Mouse (Mus musculus) megakaryocyte, embryonic 14.5 days (primary cell): ENCODE data around the gene Arhgap35.

Experiments used
- FLI1 ChIP-seq: IDR thresholded peaks from 2 replicates; pipeline ENCODE4 v1.6.1; 2012; ENCODE audit warnings: low read length, inconsistent platforms, mixed read lengths
- GATA1 ChIP-seq: IDR thresholded peaks from 3 replicates; pipeline ENCODE4 v1.6.1; 2012; ENCODE audit warnings: mixed read lengths, low read length, inconsistent platforms, borderline replicate concordance

- no peak for TF ChIP-seq GATA1
- TF ChIP-seq FLI1: no peak
Observed at GRCm38 (mm10) chr7:16461705-16462104, 153.1 kb downstream of the Arhgap35 start.
